Mouse (Mus musculus) embryonic facial prominence, embryonic 12.5 days (tissue): ENCODE data around the gene Lrp3. TPM values are rescaled to one million over a fixed set of nuclear protein-coding genes. Genes with fewer than 3 reads are reported as not detected.
A peak's percentile ranks its signal among the peaks of the same experiment; 100 is the strongest.
"Not testable (repeated sequence)": the region's sequence is repeated elsewhere in the genome, so short reads cannot be mapped to it uniquely, and the experiment has no call there.

Source experiments
- ATAC-seq: fragments of 200-750 bp; cut with Nextera tagmentation; 2 replicates; pipeline ENCODE4 v1.8.0; 2017; ENCODE audit not compliant: insufficient number of reproducible peaks, insufficient read depth, low FRiP score, low TSS enrichment
- H3K27ac ChIP-seq: fragments of 300-500 bp; sonication (generic); 2 replicates; pipeline ENCODE4 v1.5.1; 2016; ENCODE audit warnings: mild to moderate bottlenecking
- H3K27me3 ChIP-seq: fragments of 300-500 bp; sonication (generic); 2 replicates; pipeline ENCODE4 v1.6.1; 2016; ENCODE audit warnings: mild to moderate bottlenecking, moderate library complexity
- H3K36me3 ChIP-seq: fragments of 300-500 bp; sonication (generic); 2 replicates; pipeline ENCODE4 v1.6.1; 2016; ENCODE audit warnings: mild to moderate bottlenecking
- H3K4me1 ChIP-seq: fragments of 300-500 bp; sonication (generic); 2 replicates; pipeline ENCODE4 v1.6.1; 2016
- H3K4me2 ChIP-seq: fragments of 300-500 bp; sonication (generic); replicated peaks from 2 replicates; pipeline ENCODE4 v1.6.1; 2016; ENCODE audit warnings: mild to moderate bottlenecking, moderate library complexity
- H3K4me3 ChIP-seq: fragments of 300-500 bp; sonication (generic); 2 replicates; pipeline ENCODE4 v1.5.1; 2016; ENCODE audit warnings: mild to moderate bottlenecking
- H3K9ac ChIP-seq: fragments of 300-500 bp; sonication (generic); 2 replicates; pipeline ENCODE4 v1.6.1; 2016; ENCODE audit warnings: mild to moderate bottlenecking, moderate library complexity
- H3K9me3 ChIP-seq: fragments of 300-500 bp; sonication (generic); 2 replicates; pipeline ENCODE4 v1.6.1; 2016; ENCODE audit warnings: mild to moderate bottlenecking, moderate library complexity
- WGBS: fragments of 180-500 bp; shearing (Covaris S2); methylation state at CpG from one replicate; pipeline ENCODE4 v1.1.7; 2016; 5-methylcytosine and 5-hydroxymethylcytosine counted together
- polyA plus RNA-seq: library from polyadenylated mRNA; unstranded; fragments of >200 nt; fragmentation: Nextera tagmentation; extraction: Ambion mirVana; gene quantifications from 2 replicates; pipeline ENCODE4 v1.2.1, GENCODE M21; 2016

Gene Lrp3
- 10.5 and 11.9 TPM in 2 replicates for polyA plus RNA-seq

DNA sequence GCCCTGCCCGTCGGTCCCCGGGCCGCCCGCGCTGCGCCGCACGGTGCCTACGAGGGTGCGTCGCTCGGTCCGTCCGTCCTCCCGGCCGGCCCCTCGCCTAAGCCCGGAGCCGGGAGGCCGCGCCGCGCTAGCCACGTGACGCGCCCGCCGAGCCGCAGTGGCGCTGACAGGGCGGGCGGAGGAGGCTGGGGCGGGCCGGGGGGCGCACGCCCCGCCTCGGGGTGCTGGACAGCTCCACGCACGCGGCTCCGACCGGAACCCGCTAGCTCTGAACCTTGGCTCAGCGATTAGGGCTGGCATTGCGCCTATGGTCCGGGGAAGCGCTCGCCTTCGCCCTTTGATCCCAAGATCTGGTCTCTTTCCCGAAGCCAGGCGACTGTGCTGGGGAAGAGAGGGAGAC, at the start of gene Lrp3:
Gene Lrp3 (minus strand): TSS at position 274 of the 400 bp plus-strand sequence.
- peaks cover 19% of the 10 kb centered on the region for H3K36me3 ChIP-seq
- peak within 1 kb of the TSS; percentile 67 for H3K4me2 ChIP-seq
- H3K4me1 ChIP-seq, result peaks cover 15% of the 10 kb centered on the region
- peak within 1 kb of the TSS; percentile 62 for H3K4me3 ChIP-seq
- peak; percentile 82 for ATAC-seq
- H3K9ac ChIP-seq, result peak within 1 kb of the TSS; percentile 75
- peaks cover 3% of the 10 kb centered on the region; the same call in 1 of the 2 replicates for H3K27me3 ChIP-seq
- no peaks in the 10 kb centered on the region for H3K9me3 ChIP-seq
- H3K27ac ChIP-seq, result peak within 1 kb of the TSS; percentile 70
- WGBS, result under 1% methylated on average over 52 of the region's 53 CpGs

DNA sequence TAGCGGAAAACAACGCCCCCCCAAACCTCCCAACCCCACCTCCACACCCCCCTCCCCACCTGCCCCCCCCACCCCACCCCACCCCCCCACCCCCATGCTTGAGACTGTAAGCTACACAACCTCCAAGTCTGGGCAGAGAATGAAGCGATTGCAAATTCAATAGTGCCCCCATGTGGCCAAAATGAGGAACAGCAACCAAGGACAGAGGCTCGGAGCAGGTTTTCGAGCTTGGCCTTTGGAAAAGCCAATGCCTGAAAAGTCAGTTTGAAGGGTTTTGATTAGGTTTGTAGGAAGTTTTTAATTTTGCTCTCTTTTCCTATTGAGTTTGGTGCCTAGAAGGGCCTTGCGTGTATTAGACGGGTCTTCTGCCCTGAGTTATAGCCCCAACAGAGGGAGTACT, 49.4 kb upstream of the Lrp3 start:
- 8% methylated on average over 7 of the region's 7 CpGs for WGBS
- H3K4me3 ChIP-seq, result no peak overlapping the region
- H3K9ac ChIP-seq, result no peak overlapping the region
- ATAC-seq, result no peak
- no peak overlapping the region for H3K27ac ChIP-seq
- H3K36me3 ChIP-seq, result no peaks in the 10 kb centered on the region
- H3K27me3 ChIP-seq, result no peaks in the 10 kb centered on the region
- H3K4me2 ChIP-seq, result no peak overlapping the region
- H3K9me3 ChIP-seq, result no peaks in the 10 kb centered on the region
- H3K4me1 ChIP-seq, result no peaks in the 10 kb centered on the region

DNA sequence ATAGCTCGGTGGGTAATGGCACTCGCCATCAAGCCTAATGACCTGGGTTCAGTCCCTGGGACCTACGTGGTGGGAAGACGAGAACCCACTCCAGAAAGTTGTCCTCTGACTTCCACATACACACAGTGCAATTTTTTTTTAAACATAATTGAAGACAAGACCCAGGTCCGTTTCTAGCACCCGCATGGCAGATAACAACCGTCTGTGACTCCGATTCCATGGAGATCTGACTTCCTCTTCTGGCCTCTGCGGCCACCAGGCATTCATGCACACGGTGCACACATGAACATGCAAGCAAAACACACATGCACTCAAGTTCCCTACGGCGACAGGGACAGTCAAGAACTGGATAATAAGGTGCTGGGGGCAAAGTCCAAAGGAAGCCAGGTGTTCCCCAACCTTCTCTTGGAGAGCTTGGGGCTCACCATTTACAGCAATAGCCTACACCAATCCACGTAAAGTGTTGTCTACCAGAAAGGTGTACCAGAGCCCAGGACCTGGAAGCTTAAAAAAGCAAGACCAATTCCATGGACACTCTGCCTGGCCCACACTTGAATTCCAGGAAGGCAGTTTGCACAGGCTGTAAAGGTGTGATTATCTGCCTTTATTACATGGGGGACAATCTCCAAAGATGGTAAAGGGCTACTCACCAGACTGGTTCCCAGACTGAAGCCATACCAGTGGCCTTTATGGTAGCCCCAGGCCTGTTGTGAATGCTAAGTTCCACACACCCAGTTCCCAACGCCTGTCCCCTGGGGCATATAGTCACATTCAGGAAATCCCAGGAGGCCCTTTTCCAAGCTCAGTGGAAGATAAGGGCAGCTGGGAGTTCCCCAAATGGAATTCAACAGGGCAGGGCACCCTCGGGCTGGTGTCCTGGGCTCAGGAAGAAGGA, 48.5 kb upstream of the Lrp3 start:
- H3K9ac ChIP-seq, result no peak overlapping the region
- 79% methylated on average over 15 of the region's 15 CpGs for WGBS
- no peaks in the 10 kb centered on the region for H3K4me1 ChIP-seq
- no peak overlapping the region for H3K4me3 ChIP-seq
- ATAC-seq, result no peak
- no peaks in the 10 kb centered on the region for H3K9me3 ChIP-seq
- H3K27ac ChIP-seq, result no peak overlapping the region
- H3K27me3 ChIP-seq, result no peaks in the 10 kb centered on the region
- no peak overlapping the region for H3K4me2 ChIP-seq
- no peaks in the 10 kb centered on the region for H3K36me3 ChIP-seq

DNA sequence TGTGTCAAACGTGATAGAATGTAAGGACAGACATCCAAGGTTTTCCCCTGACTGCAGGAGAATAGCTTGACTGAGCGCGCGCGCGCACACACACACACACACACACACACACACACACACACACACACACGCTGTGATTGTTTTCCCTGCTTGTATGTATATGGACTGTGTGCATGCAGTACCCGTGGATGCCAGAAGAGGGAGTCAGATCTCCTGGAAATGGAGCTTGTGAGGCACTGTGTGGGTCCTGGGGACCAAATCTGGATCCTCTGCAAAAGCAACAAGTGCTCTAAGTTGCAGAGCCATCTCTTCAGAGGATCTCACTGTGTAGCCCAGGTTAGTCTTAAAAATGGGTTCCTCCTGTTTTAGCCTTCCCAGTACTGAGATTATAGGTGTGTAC, 44.1 kb upstream of the Lrp3 start:
- no peak overlapping the region for H3K9ac ChIP-seq
- no peak overlapping the region for H3K4me2 ChIP-seq
- H3K4me3 ChIP-seq, result no peak overlapping the region
- no peaks in the 10 kb centered on the region for H3K4me1 ChIP-seq
- H3K27me3 ChIP-seq, result no peaks in the 10 kb centered on the region
- no peaks in the 10 kb centered on the region for H3K9me3 ChIP-seq
- ATAC-seq, result no peak
- H3K36me3 ChIP-seq, result no peaks in the 10 kb centered on the region
- H3K27ac ChIP-seq, result no peak overlapping the region
- WGBS, result 81% methylated on average over 8 of the region's 8 CpGs

DNA sequence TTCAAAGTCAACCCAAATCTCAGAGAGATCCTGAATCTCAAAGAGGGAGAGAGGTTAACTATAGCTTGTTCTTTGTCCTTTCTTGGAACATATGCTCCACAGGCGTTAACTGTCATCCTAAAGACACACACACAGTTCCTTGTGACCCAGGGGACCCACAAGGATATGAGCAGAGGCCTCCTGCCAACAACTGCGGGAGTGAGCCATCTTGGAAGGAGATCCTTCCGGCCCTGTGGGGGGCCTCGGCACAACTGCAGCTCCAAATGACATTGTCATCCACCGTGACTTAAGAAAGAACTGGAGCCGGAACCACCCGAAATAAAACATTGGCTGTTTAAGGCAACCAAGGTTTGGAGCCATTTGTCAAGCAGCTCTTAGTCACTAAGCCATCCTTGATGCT, 43.0 kb upstream of the Lrp3 start:
- no peaks in the 10 kb centered on the region for H3K36me3 ChIP-seq
- no peak overlapping the region for H3K4me3 ChIP-seq
- WGBS, result 55% methylated on average over 7 of the region's 7 CpGs
- H3K4me2 ChIP-seq, result no peak overlapping the region
- no peaks in the 10 kb centered on the region for H3K27me3 ChIP-seq
- H3K4me1 ChIP-seq, result no peaks in the 10 kb centered on the region
- no peak overlapping the region for H3K27ac ChIP-seq
- no peak overlapping the region for H3K9ac ChIP-seq
- H3K9me3 ChIP-seq, result no peaks in the 10 kb centered on the region
- no peak for ATAC-seq

DNA sequence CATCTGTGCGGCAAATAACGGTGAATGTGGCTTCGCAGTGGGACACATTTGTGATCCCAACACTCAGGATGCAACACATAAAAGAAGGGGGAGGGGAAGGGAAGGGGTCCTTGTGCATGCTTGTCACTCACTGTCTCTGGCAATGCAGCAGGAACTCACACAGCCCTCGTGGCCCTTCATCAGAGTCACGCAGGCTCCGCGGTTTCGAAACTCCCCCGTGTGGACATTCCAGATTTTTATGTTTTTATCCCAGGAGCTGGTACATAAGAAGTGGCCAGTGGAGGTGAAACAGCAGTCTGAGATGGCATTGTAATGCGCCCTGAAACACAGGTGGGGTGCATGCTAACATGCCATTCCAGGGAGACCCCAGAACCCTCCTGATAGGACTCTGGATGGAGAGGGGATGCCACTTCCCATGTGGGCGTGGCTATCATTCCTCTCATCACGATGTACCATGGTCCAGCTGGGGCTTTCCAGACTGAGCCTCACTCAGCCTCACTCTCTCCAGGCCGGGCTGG, 36.8 kb upstream of the Lrp3 start:
- Histone ChIP-seq H3K27me3 (no peaks in the 10 kb centered on the region), H3K4me2 (peak overlapping the region; percentile 31), H3K9me3 (no peaks in the 10 kb centered on the region), H3K27ac (no peak overlapping the region), H3K4me3 (peak overlapping the region; percentile 8; the same call in 1 of the 2 replicates), H3K4me1 (no peaks in the 10 kb centered on the region), H3K9ac (no peak overlapping the region), H3K36me3 (no peaks in the 10 kb centered on the region)
- WGBS, result 4% methylated on average over 13 of the region's 13 CpGs
- ATAC-seq, result no peak

DNA sequence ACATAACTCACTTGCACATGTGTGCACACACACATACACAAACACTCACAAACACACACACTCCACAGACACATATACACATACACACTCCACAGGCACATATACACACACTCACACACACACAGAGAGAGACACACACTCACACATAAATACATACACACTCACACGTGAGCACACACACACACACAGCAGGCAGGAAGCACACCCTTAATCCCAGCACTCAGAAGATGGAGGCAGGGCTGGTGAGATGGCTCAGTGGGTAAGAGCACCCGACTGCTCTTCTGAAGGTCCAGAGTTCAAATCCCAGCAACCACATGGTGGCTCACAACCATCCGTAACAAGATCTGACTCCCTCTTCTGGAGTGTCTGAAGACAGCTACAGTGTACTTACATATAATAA, 22.6 kb upstream of the Lrp3 start:
- not testable (repeated sequence) for H3K36me3 ChIP-seq, H3K4me2 ChIP-seq, H3K9me3 ChIP-seq, H3K27ac ChIP-seq, ATAC-seq, H3K9ac ChIP-seq, H3K4me1 ChIP-seq, H3K27me3 ChIP-seq, H3K4me3 ChIP-seq
- WGBS, result 63% methylated on average over 3 of the region's 3 CpGs

DNA sequence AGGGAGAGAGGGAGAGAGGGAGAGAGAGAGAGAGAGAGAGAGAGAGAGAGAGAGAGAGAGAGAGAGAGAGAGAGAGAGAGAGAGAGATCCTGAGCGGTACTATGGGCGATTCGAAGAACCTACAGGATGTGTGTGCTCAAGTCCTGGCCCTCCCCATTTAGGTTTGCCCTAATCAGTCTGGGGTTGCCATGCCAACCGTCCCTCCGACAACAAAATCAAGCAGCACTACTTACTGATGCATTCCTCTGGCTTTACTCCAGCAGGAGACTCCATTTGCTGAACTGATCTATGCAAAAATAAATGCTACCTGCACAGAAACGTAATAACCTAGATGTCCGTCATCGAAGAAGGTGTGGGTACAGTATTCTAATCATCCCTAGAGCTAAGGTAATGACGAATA, 20.0 kb upstream of the Lrp3 start:
- H3K9ac ChIP-seq, result peak overlapping the region; percentile 30; the same call in 1 of the 2 replicates
- H3K36me3 ChIP-seq, result no peaks in the 10 kb centered on the region
- 20% methylated on average over 9 of the region's 9 CpGs for WGBS
- H3K4me3 ChIP-seq, result peak overlapping the region; percentile 54
- ATAC-seq, result no peak
- H3K4me1 ChIP-seq, result no peaks in the 10 kb centered on the region
- H3K9me3 ChIP-seq, result no peaks in the 10 kb centered on the region
- H3K27ac ChIP-seq, result peak overlapping the region; percentile 88
- no peaks in the 10 kb centered on the region for H3K27me3 ChIP-seq
- peak overlapping the region; percentile 52 for H3K4me2 ChIP-seq

DNA sequence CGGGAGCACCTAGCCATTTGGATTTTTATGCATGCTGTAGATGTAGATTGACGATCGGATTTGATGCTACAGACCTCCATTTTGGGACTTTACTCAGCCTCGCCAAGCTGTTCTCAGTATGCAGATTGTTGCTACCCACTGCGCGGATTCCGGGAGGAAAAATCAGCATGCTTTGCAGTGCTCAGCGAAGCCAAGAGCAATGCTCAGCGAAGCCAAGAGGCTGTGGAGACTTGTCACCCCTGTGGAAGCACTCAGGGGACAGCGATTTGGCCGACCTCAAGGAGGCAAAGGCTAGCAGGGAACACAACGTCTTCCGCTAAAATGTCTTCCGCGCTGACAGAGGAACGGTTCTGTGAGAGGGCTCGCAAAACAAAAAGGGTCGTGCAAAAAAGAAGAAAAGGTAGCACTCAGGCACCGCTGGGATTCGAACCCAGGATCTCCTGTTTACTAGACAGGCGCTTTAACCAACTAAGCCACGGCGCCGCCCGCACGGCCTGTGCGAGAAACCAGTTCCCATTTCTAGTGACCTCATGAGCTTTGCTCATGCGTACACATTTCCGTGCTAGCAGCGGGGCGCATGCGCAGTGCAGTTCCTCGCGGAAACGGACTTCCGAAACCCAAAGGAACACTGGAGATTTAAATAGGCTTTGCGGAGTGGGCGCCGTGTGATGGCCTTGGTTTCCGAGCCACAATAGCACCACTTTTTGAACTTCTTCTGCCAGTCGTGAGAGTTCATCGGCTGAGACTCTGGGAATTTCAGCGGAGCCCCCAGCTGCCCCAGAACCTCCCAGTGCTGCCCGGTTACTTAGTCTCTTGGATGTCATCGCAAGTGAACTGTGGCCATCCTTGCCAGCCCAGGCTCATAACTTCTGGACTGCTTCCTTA, 19.3 kb upstream of the Lrp3 start:
- H3K27ac ChIP-seq, result peak overlapping the region; percentile 91

DNA sequence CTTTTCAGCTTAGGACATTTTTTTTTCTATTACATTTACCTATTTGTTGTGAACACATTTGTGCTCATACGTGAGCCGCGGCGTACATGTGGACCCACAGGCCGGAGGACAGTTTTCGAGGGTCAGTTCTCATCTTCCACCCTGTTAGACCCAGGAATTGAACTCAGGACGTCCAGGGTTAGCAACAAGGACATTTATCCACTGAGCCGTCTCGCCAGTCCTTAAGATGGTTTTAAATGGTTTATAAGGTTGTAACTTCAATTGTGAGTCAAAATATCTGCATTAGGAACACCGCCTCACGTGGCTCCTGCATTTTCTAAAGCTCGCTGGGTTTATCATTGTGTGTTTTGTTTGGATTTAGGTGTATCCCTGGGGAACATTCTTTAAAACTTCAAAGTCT, 18.6 kb upstream of the Lrp3 start:
- no peak for ATAC-seq
- WGBS, result 41% methylated on average over 12 of the region's 12 CpGs
- peak overlapping the region; percentile 54 for H3K4me3 ChIP-seq
- H3K4me2 ChIP-seq, result peak overlapping the region; percentile 45
- H3K36me3 ChIP-seq, result no peaks in the 10 kb centered on the region
- peak overlapping the region; percentile 91 for H3K27ac ChIP-seq
- H3K9me3 ChIP-seq, result no peaks in the 10 kb centered on the region
- H3K9ac ChIP-seq, result peak overlapping the region; percentile 45
- no peaks in the 10 kb centered on the region for H3K27me3 ChIP-seq
- H3K4me1 ChIP-seq, result no peaks in the 10 kb centered on the region

More for the DNA sequence above, 19.3 kb upstream of the Lrp3 start:
- Histone ChIP-seq H3K9me3 (no peaks in the 10 kb centered on the region), H3K4me1 (no peaks in the 10 kb centered on the region), H3K4me3 (peak overlapping the region; percentile 54), H3K36me3 (no peaks in the 10 kb centered on the region), H3K9ac (peak overlapping the region; percentile 45), H3K27me3 (no peaks in the 10 kb centered on the region), H3K4me2 (peak overlapping the region; percentile 52)
- under 1% methylated on average over 45 of the region's 45 CpGs for WGBS
- ATAC-seq, result peak; percentile 88

DNA sequence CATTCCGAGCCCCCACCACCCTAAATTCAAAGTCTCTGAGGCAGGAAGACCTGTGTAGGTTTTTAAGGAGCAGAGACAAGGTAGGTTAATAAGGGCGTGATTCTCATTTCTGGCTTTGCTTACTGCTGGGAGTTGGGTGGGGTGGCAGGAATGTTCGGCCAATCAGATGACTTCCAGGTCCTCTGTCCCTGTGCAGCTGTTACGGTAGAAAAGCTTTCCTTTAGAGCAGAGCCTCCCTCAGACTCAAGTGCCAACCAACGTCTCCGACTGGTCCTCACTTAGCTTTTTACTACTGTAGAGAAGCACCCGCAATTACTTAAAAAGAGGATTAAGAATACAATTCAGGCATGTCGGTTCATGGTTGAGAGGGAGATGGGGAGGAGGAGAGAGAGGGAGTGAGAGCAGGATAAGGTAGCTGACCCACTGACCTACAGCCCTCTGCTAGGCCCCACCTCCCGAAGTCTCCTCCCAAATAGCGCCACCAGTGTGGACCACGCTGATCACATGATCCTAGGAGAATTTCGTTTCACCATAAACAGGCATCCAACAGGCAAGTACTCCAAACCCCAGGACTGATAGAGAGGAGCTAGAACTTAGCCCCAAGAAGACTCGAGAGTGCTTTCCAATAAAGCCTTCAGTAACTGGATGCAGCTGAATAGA, 17.6 kb upstream of the Lrp3 start:
- Histone ChIP-seq H3K27me3 (no peaks in the 10 kb centered on the region), H3K4me2 (no peak overlapping the region), H3K4me1 (no peaks in the 10 kb centered on the region), H3K9ac (no peak overlapping the region), H3K27ac (no peak overlapping the region), H3K36me3 (no peaks in the 10 kb centered on the region), H3K9me3 (no peaks in the 10 kb centered on the region), H3K4me3 (no peak overlapping the region)
- ATAC-seq, result no peak
- 26% methylated on average over 13 of the region's 13 CpGs for WGBS
